Mouse (Mus musculus) heart, adult 2 months (tissue): Measurements from ENCODE around the gene Clec16a.

Experiments used
- CTCF ChIP-seq: fragments of 200-600 bp; IDR thresholded peaks from 2 replicates; pipeline ENCODE4 v1.8.1; 2022; ENCODE audit warnings: antibody characterized with exemption, mild to moderate bottlenecking, moderate library complexity
- EP300 ChIP-seq: fragments of 200-500 bp; IDR thresholded peaks from 2 replicates; pipeline ENCODE4 v1.6.1; 2011; ENCODE audit warnings: low read depth, low read length, control low read depth; ENCODE audit not compliant: insufficient read depth
- POLR2A ChIP-seq: fragments of 200-500 bp; IDR thresholded peaks from 2 replicates; pipeline ENCODE4 v1.6.1; 2011; ENCODE audit warnings: mild to moderate bottlenecking, low read depth, low read length, control low read depth; ENCODE audit not compliant: insufficient read depth

- TF ChIP-seq CTCF (no peak), POLR2A (no peak), EP300 (no peak)
Observed at GRCm38 (mm10) chr16:10639111-10639889, 94.2 kb downstream of the Clec16a start.
